Mouse (Mus musculus) CH12.LX (cell line): ENCODE measurements around the gene Fbxo47. TPM values are rescaled to one million over a fixed set of nuclear protein-coding genes. Genes with fewer than 3 reads are reported as not detected.

Source experiments
- DNase-seq: peaks from one replicate; pipeline ENCODE4 v3.0.0-alpha.2; 2013; ENCODE audit errors: extremely low read depth
- H3K27ac ChIP-seq: 2 replicates; pipeline ENCODE4 v1.5.1; 2012; ENCODE audit warnings: low read depth, mild to moderate bottlenecking, control low read depth, moderate library complexity; ENCODE audit not compliant: insufficient read depth
- H3K27me3 ChIP-seq: replicated peaks from 2 replicates; pipeline ENCODE3; 2012; ENCODE audit warnings: inconsistent platforms
- H3K36me3 ChIP-seq, 2 experiments: replicated peaks in 1 of 2; 2 replicates each; pipeline versions ENCODE3 to v1.6.1; 2012; ENCODE audit warnings: inconsistent platforms in 1 of 2, low read length in 1 of 2, mild to moderate bottlenecking in 1 of 2, mixed read lengths in 1 of 2, moderate library complexity in 1 of 2; ENCODE audit not compliant: control insufficient read depth in 1 of 2, insufficient read depth in 1 of 2
- H3K4me1 ChIP-seq, 2 experiments: 2 replicates each; pipeline ENCODE4 v1.6.1; 2012; ENCODE audit warnings: inconsistent platforms in 1 of 2, moderate library complexity in 1 of 2; ENCODE audit not compliant: insufficient read depth in 2 of 2, control insufficient read depth in 1 of 2
- H3K4me2 ChIP-seq: 2 replicates; pipeline ENCODE4 v1.6.1; 2012; ENCODE audit warnings: low read depth, mild to moderate bottlenecking, control low read depth; ENCODE audit not compliant: poor library complexity, insufficient read depth, severe bottlenecking
- H3K4me3 ChIP-seq, 3 experiments: fragments of 150-350 bp in 1 of 3; sonication (generic) in 1 of 3; replicated peaks in 1 of 3; 2 replicates each; pipeline versions ENCODE3 to v1.5.1; 2011 to 2012; ENCODE audit warnings: low read depth in 2 of 3, low read length in 2 of 3, mild to moderate bottlenecking in 2 of 3, moderate library complexity in 2 of 3, control low read depth in 1 of 3, improper control_type of control experiment in 1 of 3, inconsistent platforms in 1 of 3, mixed read lengths in 1 of 3; ENCODE audit not compliant: poor library complexity in 1 of 3
- H3K79me2 ChIP-seq: replicated peaks from 2 replicates; pipeline ENCODE4 v1.6.1; 2012; ENCODE audit warnings: mild to moderate bottlenecking, moderate library complexity; ENCODE audit not compliant: control insufficient read depth, poor library complexity, insufficient read depth, severe bottlenecking; ENCODE audit errors: extremely low read depth
- H3K9ac ChIP-seq: 2 replicates; pipeline ENCODE4 v1.6.1; 2012; ENCODE audit warnings: low read depth, mild to moderate bottlenecking, control low read depth, moderate library complexity; ENCODE audit not compliant: insufficient read depth
- H3K9me3 ChIP-seq: replicated peaks from 2 replicates; pipeline ENCODE3; 2012; ENCODE audit warnings: low read length, inconsistent platforms, mixed read lengths
- E2F4 ChIP-seq: IDR thresholded peaks from 2 replicates; pipeline ENCODE4 v1.6.1; 2011; ENCODE audit warnings: low read depth, low read length, improper control_type of control experiment; ENCODE audit not compliant: insufficient replicate concordance
- EP300 ChIP-seq: IDR thresholded peaks from 2 replicates; pipeline ENCODE4 v1.6.1; 2011; ENCODE audit warnings: low read length, improper control_type of control experiment
- ETS1 ChIP-seq: conservative IDR thresholded peaks from 2 replicates; pipeline ENCODE4 v1.6.1; 2012; ENCODE audit warnings: low read depth, mild to moderate bottlenecking, inconsistent platforms, low read length, improper control_type of control experiment, moderate library complexity
- GABPA ChIP-seq: IDR thresholded peaks from 2 replicates; pipeline ENCODE4 v1.6.1; 2012; ENCODE audit warnings: low read depth, low read length, improper control_type of control experiment, inconsistent platforms; ENCODE audit not compliant: insufficient replicate concordance
- IRF4 ChIP-seq: IDR thresholded peaks from 2 replicates; pipeline ENCODE4 v1.6.1; 2014; ENCODE audit warnings: low read depth, mild to moderate bottlenecking, inconsistent platforms, low read length, improper control_type of control experiment
- JUND ChIP-seq: conservative IDR thresholded peaks from 2 replicates; pipeline ENCODE4 v1.6.1; 2011; ENCODE audit warnings: low read depth, low read length, improper control_type of control experiment
- KAT2A ChIP-seq: IDR thresholded peaks from 2 replicates; pipeline ENCODE4 v1.6.1; 2012; ENCODE audit warnings: low read length, improper control_type of control experiment, inconsistent platforms; ENCODE audit not compliant: insufficient replicate concordance
- MAX ChIP-seq: IDR thresholded peaks from 2 replicates; pipeline ENCODE4 v1.6.1; 2011; ENCODE audit warnings: low read length, improper control_type of control experiment
- MAZ ChIP-seq: IDR thresholded peaks from 2 replicates; pipeline ENCODE4 v1.6.1; 2012; ENCODE audit warnings: low read depth, mild to moderate bottlenecking, inconsistent platforms, low read length, improper control_type of control experiment, moderate library complexity
- MEF2A ChIP-seq: IDR thresholded peaks from 2 replicates; pipeline ENCODE4 v1.6.1; 2014; ENCODE audit warnings: low read depth, mild to moderate bottlenecking, inconsistent platforms, low read length, improper control_type of control experiment, borderline replicate concordance
- MXI1 ChIP-seq: IDR thresholded peaks from 2 replicates; pipeline ENCODE4 v1.6.1; 2011; ENCODE audit warnings: mild to moderate bottlenecking, low read depth, low read length, improper control_type of control experiment
- MYC ChIP-seq: IDR thresholded peaks from 2 replicates; pipeline ENCODE4 v1.6.1; 2011; ENCODE audit warnings: low read depth, mild to moderate bottlenecking, improper control_type of control experiment, low read length
- NRF1 ChIP-seq: IDR thresholded peaks from 2 replicates; pipeline ENCODE4 v1.6.1; 2014; ENCODE audit warnings: low read depth, mild to moderate bottlenecking, inconsistent platforms, low read length, improper control_type of control experiment, moderate library complexity
- PAX5 ChIP-seq: IDR thresholded peaks from 2 replicates; pipeline ENCODE4 v1.6.1; 2012; ENCODE audit warnings: low read length, inconsistent platforms, mixed read lengths
- POLR2A ChIP-seq: IDR thresholded peaks from 2 replicates; pipeline ENCODE4 v1.6.1; 2011; ENCODE audit warnings: low read depth, mild to moderate bottlenecking, improper control_type of control experiment, low read length
- TCF12 ChIP-seq: IDR thresholded peaks from 2 replicates; pipeline ENCODE4 v1.6.1; 2014; ENCODE audit warnings: low read depth, mild to moderate bottlenecking, inconsistent platforms, low read length, improper control_type of control experiment
- UBTF ChIP-seq: IDR thresholded peaks from 2 replicates; pipeline ENCODE4 v1.6.1; 2012; ENCODE audit warnings: low read depth, mild to moderate bottlenecking, inconsistent platforms, low read length, improper control_type of control experiment, moderate library complexity
- USF1 ChIP-seq: IDR thresholded peaks from 2 replicates; pipeline ENCODE4 v1.6.1; 2014; ENCODE audit warnings: low read depth, mild to moderate bottlenecking, inconsistent platforms, low read length, improper control_type of control experiment
- USF2 ChIP-seq: conservative IDR thresholded peaks from 2 replicates; pipeline ENCODE4 v1.6.1; 2011; ENCODE audit warnings: low read depth, low read length, improper control_type of control experiment
- ZNF384 ChIP-seq: IDR thresholded peaks from 2 replicates; pipeline ENCODE4 v1.6.1; 2012; ENCODE audit warnings: low read depth, low read length, improper control_type of control experiment, inconsistent platforms
- dilution Hi-C: fragments of 300-500 bp; cut with MboI; formaldehyde crosslinking; loops from 2 replicates; pipeline ENCODE4 v1.14.3; 2020; ENCODE audit warnings: low sequenced_read_pairs; ENCODE audit not compliant: extremely low pct_unique_long_range_greater_than_20kb, extremely low pct_ligation_motif_present
- in situ Hi-C: fragments of 300-500 bp; cut with MboI; formaldehyde crosslinking; loops from 3 replicates; pipeline ENCODE4 v1.14.3; 2019; ENCODE audit warnings: low sequenced_read_pairs, low pct_ligation_motif_present, low pct_unique_long_range_greater_than_20kb, mixed read lengths
- polyA plus RNA-seq: library from polyadenylated mRNA; unstranded; fragments of >175 nt; gene quantifications from 2 replicates; pipeline ENCODE4 v1.2.1, GENCODE M21; 2012; ENCODE audit warnings: low read depth; ENCODE audit not compliant: insufficient read length
- total RNA-seq, 2 experiments: library from RNA; depleted of rRNA; stranded (reverse); fragments of 300-350 nt in 1 of 2; fragments of >200 nt in 1 of 2; gene quantifications; 2 replicates each; pipeline ENCODE4 v1.2.3; 2012 to 2014

Gene Fbxo47
- total and polyA plus RNA-seq, 3 experiments: 1.1 to 3.0 (median 2.0) TPM

- Histone ChIP-seq H3K4me2 (no peak overlapping the region), H3K36me3 (peaks cover 5 to 45% of the 10 kb centered on the region in 2 experiments), H3K79me2 (no peaks in the 10 kb centered on the region), H3K4me1 (peaks cover 33 to 76% of the 10 kb centered on the region in 2 experiments), H3K9me3 (no peaks in the 10 kb centered on the region), H3K27ac (no peak overlapping the region), H3K27me3 (no peaks in the 10 kb centered on the region), H3K4me3 (no peak overlapping the region), H3K9ac (no peak overlapping the region)
- no peak for DNase-seq
- in situ Hi-C loops: no loop called here
- dilution Hi-C loops: no loop called here
- TF ChIP-seq USF2: no peak
- TF ChIP-seq MAZ: no peak
- TF ChIP-seq MXI1: no peak
These were observed 78.9 kb downstream of the Fbxo47 start for GRCm38 (mm10) chr11:97804841-97805661.

- Histone ChIP-seq H3K4me1 (peaks cover 27 to 64% of the 10 kb centered on the region in 2 experiments), H3K79me2 (no peaks in the 10 kb centered on the region), H3K4me3 (no peak overlapping the region), H3K9me3 (no peaks in the 10 kb centered on the region), H3K4me2 (no peak overlapping the region), H3K9ac (no peak overlapping the region), H3K36me3 (peaks cover 5 to 34% of the 10 kb centered on the region in 2 experiments), H3K27ac (no peak overlapping the region), H3K27me3 (no peaks in the 10 kb centered on the region)
- DNase-seq: no peak
- in situ Hi-C loops (no loop called here), dilution Hi-C loops (no loop called here)
- no peak for TF ChIP-seq JUND
- TF ChIP-seq TCF12: no peak
- TF ChIP-seq PAX5: no peak
- TF ChIP-seq GABPA: no peak
- TF ChIP-seq ETS1: no peak
- no peak for TF ChIP-seq EP300
- TF ChIP-seq MYC: no peak
- TF ChIP-seq USF1: no peak
- no peak for TF ChIP-seq ZNF384
- no peak for TF ChIP-seq KAT2A
- TF ChIP-seq MXI1: no peak
- TF ChIP-seq MEF2A: no peak
- TF ChIP-seq MAX: no peak
- no peak for TF ChIP-seq POLR2A
- TF ChIP-seq NRF1: no peak
- no peak for TF ChIP-seq E2F4
- no peak for TF ChIP-seq USF2
- no peak for TF ChIP-seq UBTF
- TF ChIP-seq IRF4: no peak
These were observed 80.1 kb downstream of the Fbxo47 start for GRCm38 (mm10) chr11:97803847-97804246.

Other genes with a start within 250 kb of the Fbxo47 start
- gene Mllt6, start 220.7 kb downstream of the Fbxo47 start, total RNA-seq (2012; rRNA removed): 50.7 and 55.6 TPM in 2 replicates
- 24.3 and 25.3 TPM in 2 replicates for gene Mllt6, start 220.7 kb downstream of the Fbxo47 start, total RNA-seq (2014; rRNA removed)
- gene Mllt6, start 220.7 kb downstream of the Fbxo47 start, polyA plus RNA-seq: 38.3 and 43.0 TPM in 2 replicates
- gene Cisd3, start 198.3 kb downstream of the Fbxo47 start, total RNA-seq (2012; rRNA removed): 141 and 157 TPM in 2 replicates
- 63.8 and 66.1 TPM in 2 replicates for gene Cisd3, start 198.3 kb downstream of the Fbxo47 start, total RNA-seq (2014; rRNA removed)
- gene Cisd3, start 198.3 kb downstream of the Fbxo47 start, polyA plus RNA-seq: 169 and 221 TPM in 2 replicates
- 5.6 and 7.9 TPM in 2 replicates for gene Pcgf2, start 183.7 kb downstream of the Fbxo47 start, total RNA-seq (2012; rRNA removed)
- 0.81 and 0.99 TPM in 2 replicates for gene Pcgf2, start 183.7 kb downstream of the Fbxo47 start, total RNA-seq (2014; rRNA removed)
- gene Pcgf2, start 183.7 kb downstream of the Fbxo47 start, polyA plus RNA-seq: 16.3 and 19.5 TPM in 2 replicates
- 863 and 969 TPM in 2 replicates for gene Psmb3, start 180.8 kb downstream of the Fbxo47 start, total RNA-seq (2012; rRNA removed)
- 1,070 and 1,251 TPM in 2 replicates for gene Psmb3, start 180.8 kb downstream of the Fbxo47 start, total RNA-seq (2014; rRNA removed)
- 560 and 594 TPM in 2 replicates for gene Psmb3, start 180.8 kb downstream of the Fbxo47 start, polyA plus RNA-seq
- gene Pip4k2b, start 139.4 kb downstream of the Fbxo47 start, total RNA-seq (2012; rRNA removed): 28.7 and 30.8 TPM in 2 replicates
- 20.3 and 23.3 TPM in 2 replicates for gene Pip4k2b, start 139.4 kb downstream of the Fbxo47 start, total RNA-seq (2014; rRNA removed)
- gene Pip4k2b, start 139.4 kb downstream of the Fbxo47 start, polyA plus RNA-seq: 35.4 and 44.0 TPM in 2 replicates
- 16.7 and 17.3 TPM in 2 replicates for gene Cwc25, start 117.6 kb downstream of the Fbxo47 start, total RNA-seq (2012; rRNA removed)
- 19.3 and 19.6 TPM in 2 replicates for gene Cwc25, start 117.6 kb downstream of the Fbxo47 start, total RNA-seq (2014; rRNA removed)
- 21.5 and 21.7 TPM in 2 replicates for gene Cwc25, start 117.6 kb downstream of the Fbxo47 start, polyA plus RNA-seq
- 0.47 and 0.50 TPM in 2 replicates for gene 1700001P01Rik, start 108.2 kb downstream of the Fbxo47 start, total RNA-seq (2012; rRNA removed)
- not detected in 2 replicates for gene 1700001P01Rik, start 108.2 kb downstream of the Fbxo47 start, total RNA-seq (2014; rRNA removed)
- gene 1700001P01Rik, start 108.2 kb downstream of the Fbxo47 start, polyA plus RNA-seq: 0.41 TPM in 1 of 2 replicates, not detected in the other
- 2,073 and 2,338 TPM in 2 replicates for gene Rpl23, start 101.7 kb downstream of the Fbxo47 start, total RNA-seq (2012; rRNA removed)
- gene Rpl23, start 101.7 kb downstream of the Fbxo47 start, total RNA-seq (2014; rRNA removed): 1,878 and 2,226 TPM in 2 replicates
- 1,387 and 2,564 TPM in 2 replicates for gene Rpl23, start 101.7 kb downstream of the Fbxo47 start, polyA plus RNA-seq
- gene Lasp1, start 85.2 kb downstream of the Fbxo47 start, total RNA-seq (2012; rRNA removed): 16.8 and 18.6 TPM in 2 replicates
- 12.3 and 12.5 TPM in 2 replicates for gene Lasp1, start 85.2 kb downstream of the Fbxo47 start, total RNA-seq (2014; rRNA removed)
- 45.1 and 45.4 TPM in 2 replicates for gene Lasp1, start 85.2 kb downstream of the Fbxo47 start, polyA plus RNA-seq
- 4.6 and 4.9 TPM in 2 replicates for gene B230217C12Rik, start 43.4 kb downstream of the Fbxo47 start, total RNA-seq (2012; rRNA removed)
- 13.7 and 14.0 TPM in 2 replicates for gene B230217C12Rik, start 43.4 kb downstream of the Fbxo47 start, total RNA-seq (2014; rRNA removed)
- 11.9 and 12.4 TPM in 2 replicates for gene B230217C12Rik, start 43.4 kb downstream of the Fbxo47 start, polyA plus RNA-seq
- gene Plxdc1, start 102.3 kb upstream of the Fbxo47 start, total RNA-seq (2012; rRNA removed): 0.04 and 0.08 TPM in 2 replicates
- not detected in 2 replicates for gene Plxdc1, start 102.3 kb upstream of the Fbxo47 start, total RNA-seq (2014; rRNA removed)
- gene Plxdc1, start 102.3 kb upstream of the Fbxo47 start, polyA plus RNA-seq: 0.16 TPM in 1 of 2 replicates, not detected in the other
- 28.2 and 28.5 TPM in 2 replicates for gene Arl5c, start 112.0 kb upstream of the Fbxo47 start, total RNA-seq (2012; rRNA removed)
- 32.2 and 33.1 TPM in 2 replicates for gene Arl5c, start 112.0 kb upstream of the Fbxo47 start, total RNA-seq (2014; rRNA removed)
- 36.1 and 45.5 TPM in 2 replicates for gene Arl5c, start 112.0 kb upstream of the Fbxo47 start, polyA plus RNA-seq
- 0.46 and 0.55 TPM in 2 replicates for gene Cacnb1, start 138.9 kb upstream of the Fbxo47 start, total RNA-seq (2012; rRNA removed)
- gene Cacnb1, start 138.9 kb upstream of the Fbxo47 start, total RNA-seq (2014; rRNA removed): 0.12 TPM in 1 of 2 replicates, not detected in the other
- 0.36 and 0.59 TPM in 2 replicates for gene Cacnb1, start 138.9 kb upstream of the Fbxo47 start, polyA plus RNA-seq
- gene Rpl19, start 142.6 kb upstream of the Fbxo47 start, total RNA-seq (2012; rRNA removed): 5,182 and 5,259 TPM in 2 replicates
- gene Rpl19, start 142.6 kb upstream of the Fbxo47 start, total RNA-seq (2014; rRNA removed): 3,446 and 3,465 TPM in 2 replicates
- gene Rpl19, start 142.6 kb upstream of the Fbxo47 start, polyA plus RNA-seq: 2,949 and 3,228 TPM in 2 replicates
- not detected in 2 replicates for gene Stac2, start 169.3 kb upstream of the Fbxo47 start, total RNA-seq (2012; rRNA removed)
- not detected in 2 replicates for gene Stac2, start 169.3 kb upstream of the Fbxo47 start, total RNA-seq (2014; rRNA removed)
- 0.07 and 0.11 TPM in 2 replicates for gene Stac2, start 169.3 kb upstream of the Fbxo47 start, polyA plus RNA-seq